Mouse (Mus musculus) kidney, adult 11 months (tissue): ENCODE data around the gene Mfsd4b3.

ENCODE experiments used
- DNase-seq: peaks from one replicate; pipeline ENCODE4 v3.0.0; 2022

Gene Mfsd4b3

GRCm38 (mm10) chr10:39912616-39913015 is 47.3 kb downstream of the Mfsd4b3 start:
- no peak for DNase-seq

GRCm38 (mm10) chr10:39908768-39909441 is 51.0 kb downstream of the Mfsd4b3 start:
- DNase-seq = no peak

GRCm38 (mm10) chr10:39906799-39907658 is 52.9 kb downstream of the Mfsd4b3 start:
- peak; percentile 70 for DNase-seq

GRCm38 (mm10) chr10:39904191-39904590 is 55.8 kb downstream of the Mfsd4b3 start:
- no peak for DNase-seq

- peak; percentile 94 for DNase-seq
Observed at GRCm38 (mm10) chr10:39898874-39899371, 61.0 kb downstream of the Mfsd4b3 start, which contains the start of gene Mfsd4b4. TSS of gene Mfsd4b4 (minus strand) at chr10:39899238.
